Mouse (Mus musculus) activated CD4-positive, CD25-positive, alpha-beta regulatory T cell, adult 9 weeks (primary cell): ENCODE data around the gene Lmnb2. TPM values are rescaled to one million over a fixed set of nuclear protein-coding genes. Genes with fewer than 3 reads are reported as not detected.

Experiments
- polyA plus RNA-seq: library from polyadenylated mRNA; unstranded; fragments of 100-300 nt; shearing (Covaris generic); gene quantifications from one replicate; pipeline ENCODE4 v1.2.1, GENCODE M21; 2017

Gene Lmnb2
- polyA plus RNA-seq: 16.4 TPM

DNA sequence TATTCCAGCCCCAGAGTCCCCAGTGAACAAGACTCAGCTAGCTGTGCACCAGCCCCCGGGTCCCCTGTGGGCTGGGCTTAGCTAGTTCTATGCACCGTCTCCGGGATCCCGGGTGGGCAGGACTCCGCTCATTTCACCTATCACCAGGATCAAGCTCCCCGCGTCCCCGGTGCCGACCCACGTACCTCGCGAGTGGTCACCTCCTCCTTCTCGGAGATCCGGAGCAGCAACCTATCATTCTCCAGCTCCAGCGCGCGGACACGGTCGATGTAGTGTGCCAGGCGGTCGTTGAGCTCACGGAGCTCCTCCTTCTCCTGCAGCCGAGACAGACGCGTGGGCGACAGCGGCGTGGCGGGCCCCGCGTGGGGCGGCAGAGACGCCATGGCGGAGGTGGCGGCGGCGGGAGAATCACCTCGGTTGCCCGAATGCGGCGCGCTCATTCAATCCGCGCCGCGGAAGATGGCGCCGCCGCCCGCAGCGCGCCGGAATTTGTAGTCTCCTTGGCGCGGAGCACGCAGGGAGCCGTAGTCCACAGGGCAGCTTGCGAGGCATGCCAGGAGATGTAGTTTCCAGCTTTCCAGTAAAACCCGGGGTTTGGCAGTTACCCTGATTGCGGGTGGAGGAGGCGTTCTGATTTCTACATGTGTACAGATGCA is at the start of gene Lmnb2:
Lmnb2 (minus strand) TSS at position 467 of the 656 bp plus-strand sequence.

DNA sequence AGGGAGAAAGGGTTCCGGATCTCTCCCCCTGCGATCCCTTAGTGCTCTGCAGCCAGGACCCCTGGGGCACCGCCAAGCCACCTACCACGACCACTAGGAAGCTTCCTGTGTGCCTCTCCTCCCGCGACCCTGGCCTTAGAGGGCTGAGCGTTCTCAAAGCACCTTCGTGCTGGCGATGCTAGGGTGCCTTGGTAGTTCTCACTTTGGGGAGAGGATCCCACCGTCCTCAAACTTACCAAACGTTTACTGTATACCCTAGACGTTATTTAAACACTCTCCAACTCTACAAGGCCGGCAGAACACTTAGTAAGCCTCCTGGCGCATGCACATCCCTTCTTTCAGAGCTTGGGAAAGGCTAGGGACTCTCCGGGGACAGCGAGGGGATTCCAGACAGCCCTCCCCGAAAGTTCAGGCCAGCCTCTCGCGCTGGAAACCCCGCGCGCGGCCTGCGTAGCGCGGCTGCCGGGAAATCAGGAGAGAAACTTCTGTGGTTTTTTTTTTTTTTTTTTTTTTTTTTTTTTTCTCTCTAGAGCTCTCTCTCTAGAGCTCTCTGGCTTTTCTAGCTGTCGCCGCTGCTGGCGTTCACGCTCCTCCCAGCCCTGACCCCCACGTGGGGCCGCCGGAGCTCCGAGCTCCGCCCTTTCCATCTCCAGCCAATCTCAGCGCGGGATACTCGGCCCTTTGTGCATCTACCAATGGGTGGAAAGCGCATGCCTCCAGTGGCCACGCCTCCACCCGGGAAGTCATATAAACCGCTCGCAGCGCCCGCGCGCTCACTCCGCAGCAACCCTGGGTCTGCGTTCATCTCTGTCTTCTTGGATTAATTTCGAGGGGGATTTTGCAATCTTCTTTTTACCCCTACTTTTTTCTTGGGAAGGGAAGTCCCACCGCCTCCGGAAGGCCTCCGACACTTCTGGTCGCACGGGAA is 11.5 kb upstream of the Lmnb2 start, which contains the start of gene Gadd45b:
Gadd45b (plus strand) TSS at position 775 of the 928 bp plus-strand sequence.

DNA sequence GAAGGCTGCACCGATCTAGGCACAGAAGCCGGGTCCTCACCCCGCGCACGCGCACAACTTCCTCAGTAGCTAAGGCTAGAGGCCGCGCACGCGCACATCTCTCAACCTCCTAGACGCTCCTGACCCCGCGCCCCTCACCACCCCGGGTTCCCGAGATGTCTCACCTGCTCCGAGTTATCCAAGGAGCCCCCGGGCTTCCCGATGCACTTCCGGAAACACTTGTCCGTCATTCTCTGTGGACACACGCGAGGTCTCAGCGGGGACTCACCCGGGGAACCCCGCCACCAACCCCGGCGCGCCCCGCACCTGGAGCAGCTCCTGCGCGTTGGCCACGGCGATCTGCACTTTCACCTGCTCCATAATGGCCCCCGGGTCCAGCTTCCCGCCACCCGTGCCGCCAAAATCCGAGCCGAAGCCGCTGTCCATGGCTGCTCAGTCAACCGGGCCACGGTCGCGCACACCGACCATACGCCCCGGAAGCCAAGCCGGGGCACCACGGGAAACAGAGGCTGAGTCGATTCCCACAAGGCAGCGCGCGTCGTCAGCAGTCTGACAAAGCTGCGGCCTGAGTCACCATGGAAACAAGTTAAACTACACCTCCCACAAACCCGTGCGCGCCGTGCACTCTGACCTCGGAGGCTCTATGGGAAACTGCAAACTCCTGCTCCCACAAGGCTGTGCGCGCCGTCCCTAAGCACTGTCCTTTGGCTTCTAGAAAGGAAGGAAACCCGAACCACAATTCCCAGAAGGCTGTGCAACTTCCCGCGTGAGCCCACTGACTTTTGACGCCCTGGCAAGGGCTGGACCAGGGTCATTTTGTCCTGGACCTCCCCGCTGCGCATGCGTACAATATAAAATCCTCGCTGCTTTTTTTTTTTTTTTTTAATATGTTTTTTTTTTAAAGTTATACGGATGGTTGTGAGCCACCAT is 17.5 kb downstream of the Lmnb2 start, which contains the start of gene Timm13:
Timm13 (minus strand) TSS at position 652 of the 930 bp plus-strand sequence.

DNA sequence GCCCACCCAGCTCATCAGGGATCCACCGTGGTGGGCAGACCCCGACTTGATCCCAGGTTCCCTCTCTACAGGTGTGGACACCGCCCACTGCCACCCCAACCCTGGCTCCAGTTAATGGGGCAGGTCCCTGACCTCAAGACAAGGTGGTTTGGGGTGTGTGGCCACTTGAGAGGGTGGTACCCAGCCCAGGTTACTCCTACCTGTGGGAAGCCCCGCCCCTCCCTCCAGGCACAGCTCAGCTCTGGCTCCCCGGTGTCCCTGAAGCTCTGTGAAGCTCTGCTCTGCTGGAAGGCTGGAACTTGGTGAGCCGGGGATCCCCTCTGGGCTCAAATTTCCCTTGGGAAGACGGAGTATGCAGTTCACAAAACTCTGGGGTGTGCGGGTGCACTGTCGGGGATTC is 46.5 kb downstream of the Lmnb2 start, which contains the start of gene Tmprss9:
Tmprss9 (plus strand) TSS at position 268 of the 400 bp plus-strand sequence.

DNA sequence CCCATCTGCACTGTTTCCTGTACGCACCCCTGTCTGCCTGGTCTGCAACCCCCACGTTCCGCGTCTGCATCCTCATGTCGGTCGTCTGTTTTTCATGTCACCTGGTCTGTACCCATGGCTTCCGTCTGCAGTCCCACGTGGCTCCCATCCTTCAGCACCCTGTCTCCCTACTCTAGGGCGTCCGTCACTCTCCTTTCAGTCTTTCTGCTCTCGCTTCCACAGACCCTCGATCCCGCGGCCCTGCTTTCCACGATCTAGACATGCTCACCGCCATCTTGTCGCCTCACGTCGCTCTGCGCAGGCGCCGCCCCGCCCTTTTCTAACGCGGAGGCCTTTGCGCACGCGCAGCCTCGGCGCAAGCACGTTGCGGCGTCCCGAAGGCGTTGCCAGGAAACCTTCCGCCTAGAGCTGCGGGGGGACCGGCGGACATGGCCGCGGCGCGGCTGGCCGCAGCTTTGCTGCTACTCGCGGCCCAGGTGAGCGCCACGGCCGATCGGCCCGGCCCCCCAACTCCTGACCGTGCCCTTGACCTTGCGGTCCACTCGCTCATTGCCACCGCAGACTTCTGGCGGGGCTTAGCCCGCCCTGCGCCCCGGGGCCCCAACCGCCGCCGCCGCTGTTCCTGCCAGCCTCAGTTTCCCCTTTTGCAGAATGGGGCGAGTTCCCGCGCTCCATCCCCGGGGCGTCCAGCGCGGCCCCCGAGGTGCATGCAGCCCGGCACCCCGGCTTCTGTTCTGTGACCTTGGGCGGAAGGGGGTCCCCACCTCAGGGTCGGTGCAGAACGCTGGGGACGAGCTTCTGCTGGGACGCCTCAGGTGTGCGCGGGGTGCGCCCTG is 62.9 kb downstream of the Lmnb2 start, which contains the start of the genes Lsm7 and Sppl2b:
Lsm7 (minus strand) TSS at position 297 of the 836 bp plus-strand sequence.
Sppl2b (plus strand) TSS at position 363 of the 836 bp plus-strand sequence.

Other genes starting within 250 kb of the Lmnb2 start
- 19.0 TPM for gene Mknk2, start 240.1 kb downstream of the Lmnb2 start, polyA plus RNA-seq
- gene Mob3a, start 216.3 kb downstream of the Lmnb2 start, polyA plus RNA-seq: 412 TPM
- 148 TPM for gene Izumo4, start 216.1 kb downstream of the Lmnb2 start, polyA plus RNA-seq
- gene Ap3d1, start 176.0 kb downstream of the Lmnb2 start, polyA plus RNA-seq: 42.7 TPM
- 8.4 TPM for gene Dot1l, start 163.0 kb downstream of the Lmnb2 start, polyA plus RNA-seq
- gene Sf3a2, start 120.0 kb downstream of the Lmnb2 start, polyA plus RNA-seq: 75.0 TPM
- 206 TPM for gene Plekhj1, start 119.6 kb downstream of the Lmnb2 start, polyA plus RNA-seq
- gene Amh, start 113.0 kb downstream of the Lmnb2 start, polyA plus RNA-seq: not detected
- not detected for gene Jsrp1, start 104.7 kb downstream of the Lmnb2 start, polyA plus RNA-seq
- 2,065 TPM for gene Oaz1, start 91.6 kb downstream of the Lmnb2 start, polyA plus RNA-seq
- gene Lingo3, start 74.2 kb downstream of the Lmnb2 start, polyA plus RNA-seq: not detected
- gene Lsm7, start 63.0 kb downstream of the Lmnb2 start, polyA plus RNA-seq: 190 TPM
- 41.4 TPM for gene Sppl2b, start 63.0 kb downstream of the Lmnb2 start, polyA plus RNA-seq
- gene Tmprss9, start 46.4 kb downstream of the Lmnb2 start, polyA plus RNA-seq: not detected
- gene Timm13, start 17.3 kb downstream of the Lmnb2 start, polyA plus RNA-seq: 242 TPM
- 93.9 TPM for gene Gadd45b, start 11.8 kb upstream of the Lmnb2 start, polyA plus RNA-seq
- 0.09 TPM for gene Gng7, start 96.7 kb upstream of the Lmnb2 start, polyA plus RNA-seq
- not detected for gene Diras1, start 107.4 kb upstream of the Lmnb2 start, polyA plus RNA-seq
- gene Slc39a3, start 119.2 kb upstream of the Lmnb2 start, polyA plus RNA-seq: 15.1 TPM
- 116 TPM for gene Sgta, start 141.9 kb upstream of the Lmnb2 start, polyA plus RNA-seq
- 13.1 TPM for gene Thop1, start 151.8 kb upstream of the Lmnb2 start, polyA plus RNA-seq
- not detected for gene Creb3l3, start 180.6 kb upstream of the Lmnb2 start, polyA plus RNA-seq
- gene Map2k2, start 187.7 kb upstream of the Lmnb2 start, polyA plus RNA-seq: 37.8 TPM
- 32.9 TPM for gene Zbtb7a, start 217.0 kb upstream of the Lmnb2 start, polyA plus RNA-seq
- 43.2 TPM for gene Pias4, start 249.7 kb upstream of the Lmnb2 start, polyA plus RNA-seq